Mouse (Mus musculus): ENCODE measurements around the gene Cntnap5c. TPM values are rescaled to one million over a fixed set of nuclear protein-coding genes. Genes with fewer than 3 reads are reported as not detected.

The Cntnap5c gene
- polyA plus RNA-seq, 1 experiment from 2014 or later: not detected

DNA sequence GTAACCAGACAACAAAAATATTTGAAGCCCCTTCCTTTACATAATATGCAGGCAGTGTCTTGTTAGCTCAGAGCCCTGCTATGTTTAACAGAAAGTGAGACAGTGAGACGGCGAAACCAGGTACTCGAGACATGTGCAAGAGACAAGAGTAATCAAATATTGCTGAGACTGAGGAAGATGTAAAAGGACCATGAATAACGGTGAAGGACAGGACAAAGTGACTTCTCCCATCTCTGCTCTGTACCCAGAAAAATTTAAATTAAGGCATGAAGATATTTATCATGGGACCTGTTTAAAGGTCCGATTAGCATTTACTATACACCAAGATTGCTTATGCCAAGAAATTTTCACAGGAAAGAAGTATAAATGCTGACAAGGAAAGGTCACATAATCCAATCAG is 233.5 kb downstream of the Cntnap5c start:
- TF ChIP-seq CTCF (IDR thresholded peaks at IDR 0.05; ENCODE audit: low read depth) (no peak), EP300 (IDR thresholded peaks at IDR 0.05; ENCODE audit: low read depth) (no peak)
- no peak overlapping the region for H3K4me3 ChIP-seq (ENCODE audit: low read depth, low read length)
- H3K9ac ChIP-seq (replicated peaks): no peak overlapping the region
- ATAC-seq (no peak), DNase-seq (no peak)
- H3K27ac ChIP-seq (ENCODE audit: low read depth): no peak overlapping the region
- no peaks in the 10 kb centered on the region for H3K4me1 ChIP-seq (ENCODE audit: insufficient read depth)
- no peaks in the 10 kb centered on the region for H3K27me3 ChIP-seq (ENCODE audit: insufficient read depth, low read length)
- no peak overlapping the region for H3K4me2 ChIP-seq (ENCODE audit: low read depth, low read length)
- 74% methylated on average over 5 of the region's 5 CpGs for WGBS (ENCODE audit: insufficient replicate concordance)
- H3K36me3 ChIP-seq (replicated peaks; ENCODE audit: insufficient read depth, low read length): no peaks in the 10 kb centered on the region
- no peaks in the 10 kb centered on the region for H3K9me3 ChIP-seq (ENCODE audit: low read length)

DNA sequence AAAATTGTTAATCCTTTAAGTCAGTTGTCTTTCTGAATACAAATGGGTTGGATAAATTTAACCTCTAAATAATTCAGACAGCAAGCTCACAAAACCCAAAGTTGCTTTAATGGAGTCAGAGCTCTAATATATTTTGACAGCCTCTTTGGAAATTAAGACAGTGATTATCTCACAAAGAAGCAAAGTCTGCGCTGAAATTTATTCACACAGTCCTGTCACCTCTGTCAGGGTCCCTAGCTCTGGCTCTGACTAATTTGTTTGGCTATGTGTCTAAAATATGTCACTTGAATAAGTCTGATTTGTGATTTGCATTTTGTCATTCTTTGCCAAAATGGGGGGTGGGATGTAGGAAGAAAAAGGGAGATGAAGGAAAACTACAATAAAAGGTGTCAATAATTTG is 234.0 kb downstream of the Cntnap5c start:
- no peaks in the 10 kb centered on the region for H3K4me1 ChIP-seq (ENCODE audit: insufficient read depth)
- H3K27me3 ChIP-seq (ENCODE audit: insufficient read depth, low read length): no peaks in the 10 kb centered on the region
- TF ChIP-seq CTCF (IDR thresholded peaks at IDR 0.05; ENCODE audit: low read depth) (no peak), EP300 (IDR thresholded peaks at IDR 0.05; ENCODE audit: low read depth) (no peak)
- H3K9ac ChIP-seq (replicated peaks): no peak overlapping the region
- H3K9me3 ChIP-seq (ENCODE audit: low read length): no peaks in the 10 kb centered on the region
- 79% methylated on average over 1 of the region's 1 CpGs for WGBS (ENCODE audit: insufficient replicate concordance)
- ATAC-seq (no peak), DNase-seq (no peak)
- H3K36me3 ChIP-seq (replicated peaks; ENCODE audit: insufficient read depth, low read length): no peaks in the 10 kb centered on the region
- H3K4me2 ChIP-seq (ENCODE audit: low read depth, low read length): no peak overlapping the region
- no peak overlapping the region for H3K27ac ChIP-seq (ENCODE audit: low read depth)
- H3K4me3 ChIP-seq (ENCODE audit: low read depth, low read length): no peak overlapping the region

DNA sequence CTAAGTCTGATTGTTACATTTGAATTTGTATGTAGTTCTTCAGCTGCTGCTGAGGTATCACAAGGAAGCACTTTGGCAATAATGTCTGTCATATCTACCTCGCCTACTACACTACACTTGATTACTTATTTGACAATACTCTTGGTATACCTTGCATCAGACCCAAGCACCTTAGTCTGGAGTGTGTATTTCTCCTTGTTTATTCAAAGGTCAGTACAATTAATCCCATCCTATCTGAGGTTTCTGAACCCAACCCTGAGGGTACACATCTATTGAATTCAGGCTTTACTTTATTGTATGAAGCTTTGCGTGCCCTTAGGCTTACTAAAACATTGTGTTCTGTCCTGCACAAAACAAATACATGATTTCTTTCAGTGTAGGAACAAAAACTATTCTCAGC is 235.1 kb downstream of the Cntnap5c start:
- Histone ChIP-seq H3K9me3 (ENCODE audit: low read length) (no peaks in the 10 kb centered on the region), H3K27ac (ENCODE audit: low read depth) (no peak overlapping the region), H3K9ac (replicated peaks) (no peak overlapping the region), H3K4me1 (ENCODE audit: insufficient read depth) (no peaks in the 10 kb centered on the region), H3K4me3 (ENCODE audit: low read depth, low read length) (no peak overlapping the region), H3K27me3 (ENCODE audit: insufficient read depth, low read length) (no peaks in the 10 kb centered on the region), H3K4me2 (ENCODE audit: low read depth, low read length) (no peak overlapping the region), H3K36me3 (replicated peaks; ENCODE audit: insufficient read depth, low read length) (no peaks in the 10 kb centered on the region)
- ATAC-seq (no peak), DNase-seq (no peak)
- TF ChIP-seq EP300 (IDR thresholded peaks at IDR 0.05; ENCODE audit: low read depth) (no peak), CTCF (IDR thresholded peaks at IDR 0.05; ENCODE audit: low read depth) (no peak)
- WGBS (ENCODE audit: insufficient replicate concordance): 68% methylated on average over 2 of the region's 2 CpGs

GRCm38 (mm10) chr17:58041178-58041577 is 271.8 kb downstream of the Cntnap5c start:
- Histone ChIP-seq H3K9ac (replicated peaks) (no peak overlapping the region), H3K9me3 (ENCODE audit: low read length) (no peaks in the 10 kb centered on the region), H3K36me3 (replicated peaks; ENCODE audit: insufficient read depth, low read length) (no peaks in the 10 kb centered on the region), H3K4me1 (ENCODE audit: insufficient read depth) (no peaks in the 10 kb centered on the region), H3K27ac (ENCODE audit: low read depth) (no peak overlapping the region), H3K27me3 (ENCODE audit: insufficient read depth, low read length) (no peaks in the 10 kb centered on the region), H3K4me2 (ENCODE audit: low read depth, low read length) (no peak overlapping the region), H3K4me3 (ENCODE audit: low read depth, low read length) (no peak overlapping the region)
- no peak for DNase-seq
- 55% methylated on average over 2 of the region's 2 CpGs for WGBS (ENCODE audit: insufficient replicate concordance)
- TF ChIP-seq EP300 (IDR thresholded peaks at IDR 0.05; ENCODE audit: low read depth) (no peak), CTCF (IDR thresholded peaks at IDR 0.05; ENCODE audit: low read depth) (no peak)
- no peak for ATAC-seq

DNA sequence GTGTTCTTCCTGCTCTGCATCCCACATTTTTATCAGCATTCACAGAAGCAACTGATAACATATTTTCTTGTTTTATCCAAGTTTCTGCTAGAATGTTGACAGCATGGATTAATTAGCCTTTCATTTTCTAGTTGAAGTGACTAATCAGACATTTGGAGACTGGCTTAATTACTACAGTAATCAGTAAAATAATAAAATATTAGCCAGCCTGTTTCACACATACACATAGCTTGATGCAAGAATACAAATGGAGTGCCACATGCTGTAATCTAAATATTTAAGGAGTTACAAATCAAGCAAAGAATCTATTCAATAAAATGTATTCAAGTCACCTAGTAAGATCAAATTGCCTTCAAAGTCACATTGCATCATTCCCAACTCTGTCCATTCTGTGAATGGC is 275.8 kb downstream of the Cntnap5c start:
- Histone ChIP-seq H3K27ac (ENCODE audit: low read depth) (no peak overlapping the region), H3K27me3 (ENCODE audit: insufficient read depth, low read length) (no peaks in the 10 kb centered on the region), H3K36me3 (replicated peaks; ENCODE audit: insufficient read depth, low read length) (no peaks in the 10 kb centered on the region), H3K9ac (replicated peaks) (no peak overlapping the region), H3K4me1 (ENCODE audit: insufficient read depth) (no peaks in the 10 kb centered on the region), H3K9me3 (ENCODE audit: low read length) (no peaks in the 10 kb centered on the region), H3K4me3 (ENCODE audit: low read depth, low read length) (no peak overlapping the region), H3K4me2 (ENCODE audit: low read depth, low read length) (no peak overlapping the region)
- DNase-seq: no peak
- TF ChIP-seq CTCF (IDR thresholded peaks at IDR 0.05; ENCODE audit: low read depth) (no peak), EP300 (IDR thresholded peaks at IDR 0.05; ENCODE audit: low read depth) (no peak)
- ATAC-seq: no peak

DNA sequence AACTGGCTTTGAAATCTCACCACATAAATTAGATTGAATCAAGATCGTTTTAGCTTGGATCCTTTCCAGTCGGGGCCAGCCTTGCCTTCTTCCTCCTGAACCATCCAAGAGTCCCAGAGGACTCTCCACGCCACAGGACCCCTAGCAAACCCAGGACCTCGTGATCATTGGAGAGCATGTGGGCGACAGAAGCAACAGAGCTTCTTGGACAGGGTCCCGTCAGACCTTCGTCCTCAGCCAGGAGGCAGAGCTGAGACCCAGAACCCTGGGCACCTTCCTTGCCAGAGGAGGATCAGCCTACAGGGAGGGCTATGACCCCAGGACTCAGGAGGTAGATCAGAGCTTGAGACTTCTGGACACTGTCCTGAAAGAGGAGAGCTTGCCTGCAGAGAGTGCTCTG is 300.5 kb downstream of the Cntnap5c start:
- Histone ChIP-seq H3K27ac (ENCODE audit: low read depth) (no peak overlapping the region), H3K9me3 (ENCODE audit: low read length) (no peaks in the 10 kb centered on the region), H3K9ac (replicated peaks) (no peak overlapping the region), H3K27me3 (ENCODE audit: insufficient read depth, low read length) (no peaks in the 10 kb centered on the region), H3K4me3 (ENCODE audit: low read depth, low read length) (no peak overlapping the region), H3K36me3 (replicated peaks; ENCODE audit: insufficient read depth, low read length) (no peaks in the 10 kb centered on the region), H3K4me2 (ENCODE audit: low read depth, low read length) (no peak overlapping the region), H3K4me1 (ENCODE audit: insufficient read depth) (no peaks in the 10 kb centered on the region)
- 69% methylated on average over 7 of the region's 7 CpGs for WGBS (ENCODE audit: insufficient replicate concordance)
- DNase-seq: no peak
- no peak for ATAC-seq
- TF ChIP-seq CTCF (IDR thresholded peaks at IDR 0.05; ENCODE audit: low read depth): no peak
- TF ChIP-seq EP300 (IDR thresholded peaks at IDR 0.05; ENCODE audit: low read depth): no peak

DNA sequence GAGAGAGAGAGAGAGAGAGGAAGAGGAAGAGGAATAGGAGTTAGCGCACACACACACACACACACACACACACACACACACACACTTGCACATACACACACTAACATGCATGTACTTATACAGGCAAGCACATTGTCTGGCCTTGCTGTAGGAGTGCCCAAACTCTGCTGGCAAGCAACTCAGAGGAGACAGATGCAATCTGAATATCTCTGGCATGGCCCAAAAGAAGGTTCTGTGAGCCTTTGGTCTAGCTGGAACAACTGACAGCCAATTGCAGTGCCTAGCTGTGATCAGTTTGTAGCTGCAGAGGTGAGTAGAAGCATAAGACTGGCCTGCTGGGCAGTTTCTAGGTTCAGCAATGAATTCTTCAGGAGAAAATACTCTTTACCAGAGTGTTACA is 313.3 kb downstream of the Cntnap5c start:
- WGBS (ENCODE audit: insufficient replicate concordance): 80% methylated on average over 1 of the region's 1 CpGs

More for the DNA sequence above, 313.3 kb downstream of the Cntnap5c start:
- H3K9ac ChIP-seq (replicated peaks): no peak overlapping the region
- H3K4me2 ChIP-seq (ENCODE audit: low read depth, low read length): no peak overlapping the region
- no peaks in the 10 kb centered on the region for H3K4me1 ChIP-seq (ENCODE audit: insufficient read depth)
- no peak overlapping the region for H3K4me3 ChIP-seq (ENCODE audit: low read depth, low read length)
- no peaks in the 10 kb centered on the region for H3K27me3 ChIP-seq (ENCODE audit: insufficient read depth, low read length)
- no peak overlapping the region for H3K27ac ChIP-seq (ENCODE audit: low read depth)
- H3K9me3 ChIP-seq (ENCODE audit: low read length): no peaks in the 10 kb centered on the region
- ATAC-seq: no peak
- no peak for DNase-seq
- TF ChIP-seq CTCF (IDR thresholded peaks at IDR 0.05; ENCODE audit: low read depth) (no peak), EP300 (IDR thresholded peaks at IDR 0.05; ENCODE audit: low read depth) (no peak)
- no peaks in the 10 kb centered on the region for H3K36me3 ChIP-seq (replicated peaks; ENCODE audit: insufficient read depth, low read length)

All from liver, postnatal 0 days (tissue).